Mouse (Mus musculus): ENCODE measurements around the gene Kcnk3. TPM values are rescaled to one million over a fixed set of nuclear protein-coding genes. Genes with fewer than 3 reads are reported as not detected.

Gene Kcnk3
- polyA plus RNA-seq, 2 experiments: 0.07 to 0.11 TPM

DNA sequence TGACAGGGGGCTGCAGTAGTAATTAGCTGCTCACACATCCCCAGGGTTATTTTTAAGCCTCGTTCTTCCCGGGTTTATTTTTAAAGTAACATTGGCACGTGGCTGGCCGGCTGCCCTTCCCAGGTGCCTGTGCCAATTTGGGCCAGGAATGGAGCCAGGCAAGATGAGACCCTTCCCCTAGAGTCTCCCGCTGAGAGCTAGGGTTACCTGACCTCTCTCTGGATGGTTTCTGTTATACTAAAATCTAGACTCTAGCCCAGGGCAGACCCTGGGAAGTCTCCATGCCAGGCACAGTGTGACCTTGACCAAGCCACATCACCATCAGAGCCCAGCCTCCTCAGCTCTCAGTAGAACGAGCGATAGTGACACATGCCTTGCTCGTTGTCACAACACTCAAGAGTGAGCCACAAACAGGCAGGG, 16.8 kb downstream of the Kcnk3 start:
- DNase-seq (ENCODE audit: low read depth in 3 of 3, low spot score in 3 of 3): no peak
- H3K4me1 ChIP-seq (replicated peaks; ENCODE audit: control insufficient read depth in 2 of 2, insufficient read depth in 2 of 2, low read length in 1 of 2): no peaks in the 10 kb centered on the region
- H3K4me2 ChIP-seq (ENCODE audit: low read depth): no peak overlapping the region
- no peaks in the 10 kb centered on the region for H3K27me3 ChIP-seq (ENCODE audit: control insufficient read depth, insufficient read depth, low read length)
- no peak overlapping the region for H3K27ac ChIP-seq
- no peak overlapping the region for H3K9ac ChIP-seq (replicated peaks)
- no peak for TF ChIP-seq EP300 (IDR thresholded peaks at IDR 0.05; ENCODE audit: low read depth)
- TF ChIP-seq CTCF (IDR thresholded peaks at IDR 0.05; ENCODE audit: low read depth): no peak
- 59% methylated on average over 8 of the region's 8 CpGs for WGBS (ENCODE audit: insufficient replicate concordance)
- no peaks in the 10 kb centered on the region for H3K9me3 ChIP-seq (ENCODE audit: control insufficient read depth, low read length)
- no peak overlapping the region for H3K4me3 ChIP-seq (ENCODE audit: insufficient read depth in 1 of 2, low read depth in 2 of 2, low read length in 2 of 2)
- H3K36me3 ChIP-seq (replicated peaks; ENCODE audit: control insufficient read depth, insufficient read depth, low read depth): no peaks in the 10 kb centered on the region
- no peak for ATAC-seq (ENCODE audit: insufficient read depth)

DNA sequence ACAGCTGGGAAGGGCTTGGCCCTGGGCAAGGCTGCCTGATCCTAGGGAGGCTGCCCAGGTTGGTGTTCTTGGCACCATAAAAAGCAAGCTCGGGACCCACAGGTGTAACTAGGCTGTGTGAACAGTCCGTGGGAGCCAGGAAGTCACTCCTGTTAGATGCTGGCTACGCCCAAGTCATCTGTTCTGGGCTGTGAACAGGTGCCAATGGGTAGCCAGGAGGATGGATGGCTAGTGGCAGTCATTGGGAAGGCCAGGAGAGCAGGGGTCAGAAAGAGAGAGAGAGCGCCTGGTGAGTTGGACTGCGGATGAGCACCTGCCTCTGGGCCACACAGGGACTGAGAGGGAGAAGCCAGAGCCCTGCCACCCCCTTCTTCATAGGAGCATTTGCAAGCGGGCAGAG, 17.7 kb downstream of the Kcnk3 start:
- Histone ChIP-seq H3K27me3 (ENCODE audit: control insufficient read depth, insufficient read depth, low read length) (no peaks in the 10 kb centered on the region), H3K4me1 (replicated peaks; ENCODE audit: control insufficient read depth in 2 of 2, insufficient read depth in 2 of 2, low read length in 1 of 2) (no peaks in the 10 kb centered on the region), H3K27ac (no peak overlapping the region), H3K9ac (replicated peaks) (no peak overlapping the region), H3K9me3 (ENCODE audit: control insufficient read depth, low read length) (no peaks in the 10 kb centered on the region), H3K4me2 (ENCODE audit: low read depth) (no peak overlapping the region), H3K4me3 (ENCODE audit: insufficient read depth in 1 of 2, low read depth in 2 of 2, low read length in 2 of 2) (no peak overlapping the region), H3K36me3 (replicated peaks; ENCODE audit: control insufficient read depth, insufficient read depth, low read depth) (no peaks in the 10 kb centered on the region)
- TF ChIP-seq CTCF (IDR thresholded peaks at IDR 0.05; ENCODE audit: low read depth) (no peak), EP300 (IDR thresholded peaks at IDR 0.05; ENCODE audit: low read depth) (no peak)
- no peak for DNase-seq (ENCODE audit: low read depth in 3 of 3, low spot score in 3 of 3)
- 53% methylated on average over 6 of the region's 6 CpGs for WGBS (ENCODE audit: insufficient replicate concordance)
- ATAC-seq (ENCODE audit: insufficient read depth): no peak

DNA sequence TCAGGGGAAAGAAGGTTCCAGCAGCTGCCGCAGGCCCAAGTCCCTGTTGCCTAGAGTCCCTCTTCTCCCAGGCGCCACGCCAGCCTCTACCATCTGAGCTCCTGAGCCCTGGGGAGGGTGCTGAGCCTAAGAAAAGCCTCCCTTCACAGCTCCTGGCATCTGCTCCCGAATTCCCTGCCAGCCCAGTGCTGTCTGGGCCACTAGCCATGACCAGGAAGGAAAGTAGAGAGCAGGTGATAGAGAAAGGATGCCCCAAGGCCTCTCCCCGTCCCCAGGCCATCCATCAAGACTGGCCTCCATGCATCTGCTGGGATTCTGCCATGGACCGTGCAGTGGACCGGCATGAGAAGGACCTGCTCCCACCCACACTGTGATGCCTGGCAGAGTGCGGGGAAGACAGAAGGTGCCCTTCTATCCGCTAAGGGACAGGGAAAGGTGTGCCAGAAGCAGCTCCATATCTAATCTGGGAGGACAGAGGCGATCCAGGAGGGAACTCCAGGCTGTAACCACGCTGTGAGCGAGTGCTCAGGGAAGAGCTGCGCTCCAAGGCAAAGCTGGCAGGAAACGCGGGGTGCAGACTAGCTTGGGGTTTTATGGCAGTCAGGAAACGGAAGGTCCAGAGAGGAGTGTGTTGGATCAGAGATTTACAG, 18.6 kb downstream of the Kcnk3 start:
- ATAC-seq (ENCODE audit: insufficient read depth): no peak
- H3K36me3 ChIP-seq (replicated peaks; ENCODE audit: control insufficient read depth, insufficient read depth, low read depth): no peaks in the 10 kb centered on the region
- H3K9ac ChIP-seq (replicated peaks): no peak overlapping the region

DNA sequence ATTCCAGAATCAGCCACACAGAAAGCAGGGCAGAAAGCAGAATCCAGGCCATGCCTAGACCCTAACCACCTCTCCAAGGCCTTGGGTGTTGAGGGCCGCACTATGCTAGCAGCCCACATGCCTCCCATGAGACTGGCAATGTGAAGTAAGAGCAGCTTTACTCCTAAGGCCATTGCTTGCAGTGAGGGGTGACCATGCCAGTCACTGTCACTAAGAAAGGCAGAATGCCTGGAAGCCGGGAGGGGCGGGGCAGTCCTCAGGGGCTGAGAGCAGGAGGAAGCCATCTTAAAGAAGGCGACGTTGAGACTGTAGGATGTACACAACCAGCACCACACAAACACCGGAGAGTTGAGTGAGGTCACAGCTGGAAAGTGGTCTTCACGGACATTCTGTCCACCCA, 21.1 kb downstream of the Kcnk3 start:
- H3K4me2 ChIP-seq (ENCODE audit: low read depth): no peak overlapping the region
- H3K36me3 ChIP-seq (replicated peaks; ENCODE audit: control insufficient read depth, insufficient read depth, low read depth): no peaks in the 10 kb centered on the region
- no peaks in the 10 kb centered on the region for H3K9me3 ChIP-seq (ENCODE audit: control insufficient read depth, low read length)
- no peaks in the 10 kb centered on the region for H3K27me3 ChIP-seq (ENCODE audit: control insufficient read depth, insufficient read depth, low read length)
- WGBS (ENCODE audit: insufficient replicate concordance): 69% methylated on average over 7 of the region's 7 CpGs
- DNase-seq (ENCODE audit: low read depth in 3 of 3, low spot score in 3 of 3) (no peak), ATAC-seq (ENCODE audit: insufficient read depth) (no peak)
- H3K27ac ChIP-seq: no peak overlapping the region
- H3K4me1 ChIP-seq (replicated peaks; ENCODE audit: control insufficient read depth in 2 of 2, insufficient read depth in 2 of 2, low read length in 1 of 2): peaks cover 0 to 4% of the 10 kb centered on the region in 2 experiments; a peak in 2 of 4 replicates
- H3K9ac ChIP-seq (replicated peaks): no peak overlapping the region
- no peak overlapping the region for H3K4me3 ChIP-seq (ENCODE audit: insufficient read depth in 1 of 2, low read depth in 2 of 2, low read length in 2 of 2)
- TF ChIP-seq EP300 (IDR thresholded peaks at IDR 0.05; ENCODE audit: low read depth) (no peak), CTCF (IDR thresholded peaks at IDR 0.05; ENCODE audit: low read depth) (no peak)

More for the DNA sequence above, 18.6 kb downstream of the Kcnk3 start:
- Histone ChIP-seq H3K9me3 (ENCODE audit: control insufficient read depth, low read length) (no peaks in the 10 kb centered on the region), H3K27me3 (ENCODE audit: control insufficient read depth, insufficient read depth, low read length) (no peaks in the 10 kb centered on the region), H3K4me3 (ENCODE audit: insufficient read depth in 1 of 2, low read depth in 2 of 2, low read length in 2 of 2) (no peak overlapping the region), H3K4me2 (ENCODE audit: low read depth) (no peak overlapping the region), H3K4me1 (replicated peaks; ENCODE audit: control insufficient read depth in 2 of 2, insufficient read depth in 2 of 2, low read length in 1 of 2) (no peaks in the 10 kb centered on the region), H3K27ac (no peak overlapping the region)
- DNase-seq (ENCODE audit: low read depth in 3 of 3, low spot score in 3 of 3): no peak
- 42% methylated on average over 16 of the region's 16 CpGs for WGBS (ENCODE audit: insufficient replicate concordance)
- TF ChIP-seq CTCF (IDR thresholded peaks at IDR 0.05; ENCODE audit: low read depth) (no peak), EP300 (IDR thresholded peaks at IDR 0.05; ENCODE audit: low read depth) (no peak)

DNA sequence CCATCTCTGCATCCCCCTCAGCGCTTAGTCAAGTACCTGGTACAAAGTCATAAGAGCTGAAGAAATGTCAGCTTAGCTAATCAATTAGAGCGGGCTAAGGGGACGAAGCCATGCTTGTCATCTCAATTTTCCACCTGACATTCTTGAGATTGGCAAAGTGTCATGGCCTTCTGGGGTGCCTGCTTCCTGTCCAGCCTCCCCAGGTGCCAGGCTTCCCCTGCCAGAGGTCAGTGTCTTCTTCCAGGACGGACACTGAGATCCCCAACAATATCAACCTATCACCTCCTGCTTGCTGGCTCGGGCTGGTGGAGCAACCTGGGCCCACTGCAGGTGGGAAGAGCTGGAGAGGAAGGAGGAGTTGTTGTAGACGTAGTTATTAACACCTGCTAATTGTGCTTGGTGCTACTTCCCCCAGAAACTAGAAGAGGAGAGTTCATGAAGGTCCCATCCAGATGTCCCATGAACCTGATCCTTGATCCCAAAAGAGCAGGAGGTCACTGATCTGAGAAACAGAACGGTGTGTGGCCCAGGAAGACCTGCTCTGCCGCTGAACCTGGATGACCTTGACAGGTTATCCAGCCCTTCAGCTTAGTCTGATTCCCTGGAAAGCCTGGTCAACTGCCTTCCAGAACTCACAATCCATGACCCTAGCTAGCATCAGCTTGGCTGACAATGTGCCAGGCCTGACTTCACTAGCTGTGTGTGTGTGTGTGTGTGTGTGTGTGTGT, 22.1 kb downstream of the Kcnk3 start:
- Histone ChIP-seq H3K36me3 (replicated peaks; ENCODE audit: control insufficient read depth, insufficient read depth, low read depth) (no peaks in the 10 kb centered on the region), H3K4me1 (replicated peaks; ENCODE audit: control insufficient read depth in 2 of 2, insufficient read depth in 2 of 2, low read length in 1 of 2) (peaks cover 0 to 5% of the 10 kb centered on the region in 2 experiments; a peak in 2 of 4 replicates), H3K4me2 (ENCODE audit: low read depth) (no peak overlapping the region), H3K4me3 (ENCODE audit: insufficient read depth in 1 of 2, low read depth in 2 of 2, low read length in 2 of 2) (no peak overlapping the region), H3K9me3 (ENCODE audit: control insufficient read depth, low read length) (no peaks in the 10 kb centered on the region), H3K27ac (no peak overlapping the region), H3K9ac (replicated peaks) (no peak overlapping the region), H3K27me3 (ENCODE audit: control insufficient read depth, insufficient read depth, low read length) (no peaks in the 10 kb centered on the region)
- no peak for DNase-seq (ENCODE audit: low read depth in 3 of 3, low spot score in 3 of 3)
- WGBS (ENCODE audit: insufficient replicate concordance): 49% methylated on average over 8 of the region's 8 CpGs
- no peak for ATAC-seq (ENCODE audit: insufficient read depth)
- TF ChIP-seq CTCF (IDR thresholded peaks at IDR 0.05; ENCODE audit: low read depth): no peak
- no peak for TF ChIP-seq EP300 (IDR thresholded peaks at IDR 0.05; ENCODE audit: low read depth)
